Mouse (Mus musculus) brain, adult 2 months (tissue): ENCODE results near the gene Olfr281.

Experiments
- DNase-seq: peaks from one replicate; pipeline ENCODE4 v3.0.0; 2011; ENCODE audit warnings: low read depth, low spot score

The Olfr281 gene

GRCm38 (mm10) chr15:98483907-98484886 is 31.8 kb downstream of the Olfr281 start:
- peak; percentile 34 for DNase-seq

DNA sequence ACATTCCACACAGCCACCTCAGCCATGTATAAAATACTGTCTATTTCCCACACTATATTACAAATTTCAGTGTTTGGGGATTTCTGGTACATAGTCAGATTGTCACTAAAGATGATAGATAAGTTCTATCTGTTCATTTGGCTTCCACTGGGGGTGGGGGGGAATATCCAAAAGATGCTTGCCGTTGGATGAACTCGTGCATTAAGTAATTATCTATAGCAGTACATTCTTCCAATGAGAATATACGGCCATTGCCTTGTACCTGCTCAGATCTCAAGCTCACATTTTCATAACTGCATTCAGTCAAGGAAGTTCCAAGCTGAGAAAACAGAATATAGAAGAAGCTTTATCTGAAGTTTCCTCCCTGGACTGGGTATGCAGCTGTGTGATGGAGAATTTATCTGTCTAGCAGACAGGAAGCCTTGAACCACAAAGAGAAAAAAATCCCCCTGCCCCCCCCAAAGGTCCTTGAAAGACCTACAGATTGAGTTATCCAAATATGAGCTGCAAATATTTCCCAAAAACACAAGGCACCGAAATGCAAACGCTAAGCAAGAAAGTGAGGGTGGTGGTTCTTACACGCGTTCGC is 34.1 kb downstream of the Olfr281 start:
- DNase-seq = no peak

- no peak for DNase-seq
These were observed 38.9 kb downstream of the Olfr281 start for GRCm38 (mm10) chr15:98491332-98491731.

DNA sequence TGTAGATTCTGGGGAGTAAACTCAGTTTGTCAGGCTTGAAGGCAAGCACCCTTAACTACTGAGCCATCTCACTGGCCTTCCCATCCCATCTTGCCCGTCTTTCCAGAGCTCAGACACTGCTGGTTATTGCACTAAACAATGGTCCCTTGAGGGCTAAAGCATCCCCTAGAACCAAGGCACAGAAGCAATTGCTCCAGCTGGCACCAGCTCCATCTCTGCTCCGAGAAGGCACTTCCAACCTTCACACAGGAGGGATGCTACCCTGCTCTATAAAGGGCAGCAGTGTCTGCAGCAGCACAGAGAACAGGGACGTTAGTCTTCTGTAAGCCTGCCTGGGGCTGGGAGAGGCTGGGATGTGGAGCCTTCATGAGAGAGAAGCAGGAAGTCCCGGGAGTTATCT is 39.7 kb downstream of the Olfr281 start, which contains the start of gene Olfr279:
Gene Olfr279, plus strand, starts transcription at position 301 of the 400 bp plus-strand sequence.
- no peak for DNase-seq

DNA sequence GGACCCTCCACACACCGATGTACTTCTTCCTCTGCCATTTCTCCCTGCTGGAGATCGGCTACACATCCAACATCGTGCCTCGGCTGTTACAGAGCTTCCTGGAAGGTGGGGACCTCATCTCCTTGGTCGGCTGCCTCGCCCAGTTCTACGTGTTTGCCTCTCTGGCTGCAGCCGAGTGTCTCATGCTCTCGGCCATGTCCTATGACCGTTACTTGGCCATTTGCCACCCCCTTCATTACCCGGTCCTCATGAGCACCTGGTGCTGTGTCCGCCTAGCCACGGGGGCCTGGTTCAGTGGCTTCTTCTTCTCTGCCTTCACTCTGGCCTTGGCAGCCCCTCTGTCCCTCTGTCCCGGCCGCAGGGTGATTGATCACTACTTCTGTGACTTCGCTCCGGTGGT is 45.2 kb downstream of the Olfr281 start:
- DNase-seq = no peak

- DNase-seq = no peak
These were observed 50.9 kb downstream of the Olfr281 start for GRCm38 (mm10) chr15:98503317-98503716.

- peak; percentile 67 for DNase-seq
These were observed 52.1 kb downstream of the Olfr281 start for GRCm38 (mm10) chr15:98504514-98504913.

DNA sequence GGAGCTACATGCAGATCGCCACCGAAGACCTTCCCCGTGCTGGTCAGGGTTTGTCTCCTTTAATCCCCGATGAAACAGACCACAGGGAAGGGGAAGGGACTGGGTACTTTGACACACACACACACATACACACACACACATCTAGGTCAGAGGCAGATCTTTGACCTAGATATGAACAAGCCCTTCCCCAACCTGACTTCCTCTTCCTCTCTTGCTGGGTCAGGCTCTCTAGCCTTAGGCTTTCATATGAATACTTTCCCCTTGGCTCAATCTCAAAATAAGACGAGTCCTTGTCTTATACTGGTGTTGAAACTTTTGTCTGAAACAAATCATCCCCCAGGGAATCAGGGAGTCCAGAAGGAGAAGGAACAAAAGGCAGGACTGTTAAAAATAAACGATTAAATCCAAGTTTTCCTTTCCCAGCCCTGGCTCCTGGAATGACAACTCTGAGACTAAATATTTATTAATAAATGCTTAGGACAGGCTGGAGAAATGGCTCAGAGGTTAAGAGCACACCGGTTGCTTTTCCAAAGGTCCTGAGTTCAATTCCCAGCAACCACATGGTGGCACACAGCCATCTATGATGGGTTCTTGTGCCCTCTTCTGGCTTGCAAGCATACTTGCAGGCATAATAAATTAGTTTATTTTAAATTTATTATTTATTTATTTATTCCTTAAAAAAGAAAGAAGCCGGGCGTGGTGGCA is 54.0 kb downstream of the Olfr281 start:
- no peak for DNase-seq

- DNase-seq = no peak
These were observed 54.9 kb downstream of the Olfr281 start for GRCm38 (mm10) chr15:98507321-98507720.

DNA sequence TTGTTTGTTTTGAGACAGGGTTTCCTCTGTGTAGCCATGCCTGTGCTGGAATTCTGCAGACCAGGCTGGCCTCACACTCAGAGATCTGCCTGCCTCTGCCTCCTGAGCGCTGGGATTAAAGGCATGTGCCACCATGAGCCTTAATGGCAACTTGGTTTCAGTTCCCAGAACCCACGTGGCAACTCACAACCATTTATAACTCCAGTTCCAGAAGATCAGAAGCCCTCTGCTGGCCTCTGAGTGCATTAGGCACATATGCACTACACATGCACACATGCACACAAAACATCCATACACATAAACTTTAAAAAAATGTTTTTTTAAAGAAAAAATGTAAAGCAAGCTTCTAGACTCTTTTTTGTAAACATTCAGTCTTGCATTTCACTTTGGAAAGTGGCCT is 57.0 kb downstream of the Olfr281 start:
- DNase-seq = no peak
